Mouse (Mus musculus): Measurements from ENCODE around the gene Naaladl2. TPM values are rescaled to one million over a fixed set of nuclear protein-coding genes. Genes with fewer than 3 reads are reported as not detected.

Naaladl2 gene
- polyA plus RNA-seq, 1 experiment: 0.38 TPM

DNA sequence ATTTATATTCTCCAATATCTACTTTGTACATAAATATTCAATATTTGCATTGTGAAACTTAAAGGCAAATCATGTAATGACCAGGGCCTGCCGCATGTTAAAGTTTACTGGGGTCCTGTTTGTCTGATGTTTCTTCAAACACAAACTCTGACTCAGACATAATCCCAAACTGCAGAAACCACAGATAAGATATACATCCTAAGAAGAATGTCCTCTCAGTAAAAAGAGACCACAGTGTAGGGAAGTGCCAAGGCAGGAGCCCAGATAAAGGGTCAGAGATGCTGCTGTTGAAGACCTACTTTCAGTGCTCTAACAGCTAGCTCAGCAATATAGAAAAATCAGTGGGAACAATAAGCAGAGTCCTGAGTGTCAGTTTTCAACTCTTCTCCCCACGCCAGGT lies 201.9 kb downstream of the Naaladl2 start:
- Histone ChIP-seq H3K27ac (ENCODE audit: insufficient read depth, low read depth, low read length) (no peak overlapping the region), H3K27me3 (replicated peaks; ENCODE audit: control insufficient read depth, insufficient read depth, low read length) (no peaks in the 10 kb centered on the region), H3K36me3 (ENCODE audit: control insufficient read depth, insufficient read depth, low read length) (no peaks in the 10 kb centered on the region), H3K4me1 (ENCODE audit: control insufficient read depth, insufficient read depth, low read length) (no peaks in the 10 kb centered on the region), H3K4me3 (ENCODE audit: insufficient read depth, low read depth, low read length) (no peak overlapping the region)
- DNase-seq: no peak
- no peak for TF ChIP-seq CTCF (conservative IDR thresholded peaks at IDR 0.05; ENCODE audit: insufficient read depth, insufficient read length, low read depth, low read length)
- no peak for TF ChIP-seq POLR2A (IDR thresholded peaks at IDR 0.05; ENCODE audit: low read depth, low read length)
- WGBS: 82% methylated on average over 2 of the region's 2 CpGs

GRCm38 (mm10) chr3:24938507-24939182 lies 205.4 kb downstream of the Naaladl2 start:
- H3K4me3 ChIP-seq (ENCODE audit: insufficient read depth, low read depth, low read length): no peak overlapping the region
- TF ChIP-seq CTCF (conservative IDR thresholded peaks at IDR 0.05; ENCODE audit: insufficient read depth, insufficient read length, low read depth, low read length) (no peak), POLR2A (IDR thresholded peaks at IDR 0.05; ENCODE audit: low read depth, low read length) (no peak)
- H3K4me1 ChIP-seq (ENCODE audit: control insufficient read depth, insufficient read depth, low read length): no peaks in the 10 kb centered on the region
- DNase-seq: no peak
- no peaks in the 10 kb centered on the region for H3K27me3 ChIP-seq (replicated peaks; ENCODE audit: control insufficient read depth, insufficient read depth, low read length)
- WGBS: 85% methylated on average over 5 of the region's 5 CpGs
- no peak overlapping the region for H3K27ac ChIP-seq (ENCODE audit: insufficient read depth, low read depth, low read length)
- no peaks in the 10 kb centered on the region for H3K36me3 ChIP-seq (ENCODE audit: control insufficient read depth, insufficient read depth, low read length)

GRCm38 (mm10) chr3:24921811-24922210 lies 222.2 kb downstream of the Naaladl2 start:
- no peaks in the 10 kb centered on the region for H3K4me1 ChIP-seq (ENCODE audit: control insufficient read depth, insufficient read depth, low read length)
- H3K36me3 ChIP-seq (ENCODE audit: control insufficient read depth, insufficient read depth, low read length): no peaks in the 10 kb centered on the region
- no peak overlapping the region for H3K4me3 ChIP-seq (ENCODE audit: insufficient read depth, low read depth, low read length)
- no peak overlapping the region for H3K27ac ChIP-seq (ENCODE audit: insufficient read depth, low read depth, low read length)
- WGBS: 45% methylated on average over 2 of the region's 2 CpGs
- no peaks in the 10 kb centered on the region for H3K27me3 ChIP-seq (replicated peaks; ENCODE audit: control insufficient read depth, insufficient read depth, low read length)
- DNase-seq: no peak
- TF ChIP-seq POLR2A (IDR thresholded peaks at IDR 0.05; ENCODE audit: low read depth, low read length) (no peak), CTCF (conservative IDR thresholded peaks at IDR 0.05; ENCODE audit: insufficient read depth, insufficient read length, low read depth, low read length) (no peak)

DNA sequence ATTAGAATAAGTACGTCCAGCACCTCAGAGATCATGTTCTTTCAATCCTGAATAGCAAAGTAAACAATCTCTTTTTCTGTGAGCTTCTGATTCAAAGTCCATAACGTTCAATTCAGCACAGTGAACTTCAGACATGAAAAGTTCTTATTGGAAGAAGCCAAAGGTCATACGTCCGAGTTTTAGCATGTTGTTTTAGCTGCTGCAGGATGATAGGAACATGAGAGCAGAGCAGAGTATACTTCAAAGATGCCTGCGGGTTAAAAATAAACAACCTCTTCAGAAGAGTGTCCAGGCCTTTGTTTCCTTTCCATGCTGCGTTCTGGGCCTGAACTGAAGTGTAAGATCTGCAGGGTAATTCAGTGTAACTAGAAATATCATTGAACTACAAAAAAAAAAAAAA lies 222.7 kb downstream of the Naaladl2 start:
- WGBS: 23% methylated on average over 6 of the region's 6 CpGs
- no peak for TF ChIP-seq CTCF (conservative IDR thresholded peaks at IDR 0.05; ENCODE audit: insufficient read depth, insufficient read length, low read depth, low read length)
- no peak for TF ChIP-seq POLR2A (IDR thresholded peaks at IDR 0.05; ENCODE audit: low read depth, low read length)
- Histone ChIP-seq H3K27me3 (replicated peaks; ENCODE audit: control insufficient read depth, insufficient read depth, low read length) (no peaks in the 10 kb centered on the region), H3K4me1 (ENCODE audit: control insufficient read depth, insufficient read depth, low read length) (no peaks in the 10 kb centered on the region), H3K27ac (ENCODE audit: insufficient read depth, low read depth, low read length) (no peak overlapping the region), H3K36me3 (ENCODE audit: control insufficient read depth, insufficient read depth, low read length) (no peaks in the 10 kb centered on the region), H3K4me3 (ENCODE audit: insufficient read depth, low read depth, low read length) (no peak overlapping the region)
- DNase-seq: peak; percentile 49

DNA sequence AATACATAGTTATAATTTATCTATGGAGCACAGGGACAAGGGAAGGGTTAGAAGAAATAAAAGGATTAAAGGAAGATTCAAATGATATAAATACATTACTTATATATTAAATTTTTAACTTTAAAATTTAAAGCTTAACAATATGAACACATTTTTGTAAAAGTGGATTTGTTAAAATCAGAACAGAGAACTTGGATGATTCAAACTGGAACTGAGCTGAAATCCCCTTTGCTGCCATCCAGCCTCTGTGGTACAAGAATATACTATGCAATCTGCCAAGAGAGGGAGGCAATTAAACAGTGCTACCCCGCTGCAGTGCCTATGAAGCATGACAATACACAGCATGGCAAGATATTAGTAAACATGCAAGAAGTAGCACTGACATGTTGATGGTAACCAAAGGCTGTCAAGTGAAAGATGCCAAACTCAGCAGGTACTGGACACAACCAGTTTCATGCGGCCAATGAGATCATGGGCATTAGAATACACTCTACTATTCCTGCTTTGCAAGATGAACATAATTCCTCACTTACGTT lies 238.6 kb downstream of the Naaladl2 start:
- no peaks in the 10 kb centered on the region for H3K36me3 ChIP-seq (ENCODE audit: control insufficient read depth, insufficient read depth, low read length)
- TF ChIP-seq POLR2A (IDR thresholded peaks at IDR 0.05; ENCODE audit: low read depth, low read length): no peak
- no peak for TF ChIP-seq CTCF (conservative IDR thresholded peaks at IDR 0.05; ENCODE audit: insufficient read depth, insufficient read length, low read depth, low read length)
- no peak for DNase-seq
- H3K4me1 ChIP-seq (ENCODE audit: control insufficient read depth, insufficient read depth, low read length): no peaks in the 10 kb centered on the region
- H3K27ac ChIP-seq (ENCODE audit: insufficient read depth, low read depth, low read length): no peak overlapping the region
- no peaks in the 10 kb centered on the region for H3K27me3 ChIP-seq (replicated peaks; ENCODE audit: control insufficient read depth, insufficient read depth, low read length)
- WGBS: 83% methylated on average over 3 of the region's 3 CpGs
- no peak overlapping the region for H3K4me3 ChIP-seq (ENCODE audit: insufficient read depth, low read depth, low read length)

DNA sequence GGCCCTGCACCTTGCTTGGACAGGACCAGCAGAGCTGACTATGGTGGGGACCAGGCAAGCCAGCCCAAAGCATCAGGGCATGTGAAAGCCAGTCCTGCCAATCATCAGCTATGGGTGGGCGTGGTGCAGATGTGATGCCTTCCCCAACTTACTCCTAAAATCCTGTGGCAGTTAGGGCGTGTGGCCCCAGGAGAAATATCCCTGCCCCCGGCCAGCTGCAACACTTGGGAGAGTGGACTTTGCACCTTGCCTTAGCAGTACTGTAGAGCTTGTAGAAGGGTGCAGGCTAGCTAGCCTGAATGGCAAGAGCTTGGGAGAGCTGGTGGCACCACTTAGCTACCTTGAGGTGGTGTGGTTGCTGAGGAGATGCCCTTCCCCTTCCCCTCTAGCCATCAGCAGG lies 255.3 kb downstream of the Naaladl2 start:
- WGBS: 74% methylated on average over 3 of the region's 3 CpGs
- Histone ChIP-seq H3K4me1 (ENCODE audit: control insufficient read depth, insufficient read depth, low read length) (no peaks in the 10 kb centered on the region), H3K27me3 (replicated peaks; ENCODE audit: control insufficient read depth, insufficient read depth, low read length) (no peaks in the 10 kb centered on the region), H3K27ac (ENCODE audit: insufficient read depth, low read depth, low read length) (no peak overlapping the region), H3K36me3 (ENCODE audit: control insufficient read depth, insufficient read depth, low read length) (no peaks in the 10 kb centered on the region), H3K4me3 (ENCODE audit: insufficient read depth, low read depth, low read length) (no peak overlapping the region)
- DNase-seq: no peak
- TF ChIP-seq POLR2A (IDR thresholded peaks at IDR 0.05; ENCODE audit: low read depth, low read length) (no peak), CTCF (conservative IDR thresholded peaks at IDR 0.05; ENCODE audit: insufficient read depth, insufficient read length, low read depth, low read length) (no peak)

DNA sequence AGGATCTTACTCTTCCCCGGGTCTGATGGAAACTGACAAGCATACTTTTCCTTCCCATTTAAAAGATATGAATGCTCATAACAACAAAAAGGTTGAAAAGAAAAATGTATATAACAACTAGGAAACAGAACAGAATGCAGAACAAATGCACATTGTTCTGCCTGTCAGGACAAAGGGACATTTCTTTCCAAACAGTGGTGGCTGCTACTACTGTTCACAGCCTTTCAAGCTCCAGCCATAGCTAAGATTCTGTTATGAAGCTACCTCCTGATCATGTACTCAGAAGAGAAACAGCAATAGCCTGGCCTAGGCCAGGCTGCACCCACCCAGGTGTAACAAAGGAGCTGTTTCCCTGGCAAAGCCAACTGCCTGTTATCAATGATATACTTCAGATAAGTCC lies 271.8 kb downstream of the Naaladl2 start:
- WGBS: 78% methylated on average over 1 of the region's 1 CpGs
- DNase-seq: no peak
- no peaks in the 10 kb centered on the region for H3K27me3 ChIP-seq (replicated peaks; ENCODE audit: control insufficient read depth, insufficient read depth, low read length)
- no peak overlapping the region for H3K4me3 ChIP-seq (ENCODE audit: insufficient read depth, low read depth, low read length)
- H3K27ac ChIP-seq (ENCODE audit: insufficient read depth, low read depth, low read length): no peak overlapping the region
- TF ChIP-seq POLR2A (IDR thresholded peaks at IDR 0.05; ENCODE audit: low read depth, low read length) (no peak), CTCF (conservative IDR thresholded peaks at IDR 0.05; ENCODE audit: insufficient read depth, insufficient read length, low read depth, low read length) (no peak)
- H3K4me1 ChIP-seq (ENCODE audit: control insufficient read depth, insufficient read depth, low read length): no peaks in the 10 kb centered on the region
- H3K36me3 ChIP-seq (ENCODE audit: control insufficient read depth, insufficient read depth, low read length): no peaks in the 10 kb centered on the region

All from kidney, adult 2 months (tissue).